Mouse (Mus musculus) liver, embryonic 11.5 days (tissue): ENCODE data around the gene Atp6v0a4. TPM values are rescaled to one million over a fixed set of nuclear protein-coding genes. Genes with fewer than 3 reads are reported as not detected.

Experiments used
- ATAC-seq: fragments of 200-750 bp; cut with Nextera tagmentation; replicated peaks from 2 replicates; pipeline ENCODE4 v1.8.0; 2017; ENCODE audit warnings: moderate number of reproducible peaks, mild to moderate bottlenecking, moderate TSS enrichment, moderate library complexity; ENCODE audit not compliant: low FRiP score
- DNase-seq: peaks from one replicate; pipeline ENCODE4 v3.0.0-alpha.2; 2017; ENCODE audit warnings: low spot score
- H3K27ac ChIP-seq: fragments of 300-500 bp; sonication (generic); 2 replicates; pipeline ENCODE4 v1.5.1; 2014; ENCODE audit warnings: mild to moderate bottlenecking, low read depth, low read length, control low read depth
- H3K27me3 ChIP-seq: fragments of 300-500 bp; sonication (generic); replicated peaks from 2 replicates; pipeline ENCODE4 v1.6.1; 2014; ENCODE audit warnings: low read length, mixed read lengths; ENCODE audit not compliant: control insufficient read depth, insufficient read depth
- H3K36me3 ChIP-seq: fragments of 300-500 bp; sonication (generic); 2 replicates; pipeline ENCODE4 v1.6.1; 2014; ENCODE audit warnings: mild to moderate bottlenecking, low read length, moderate library complexity, mixed read lengths; ENCODE audit not compliant: control insufficient read depth, insufficient read depth
- H3K4me1 ChIP-seq: fragments of 300-500 bp; sonication (generic); replicated peaks from 2 replicates; pipeline ENCODE4 v1.6.1; 2014; ENCODE audit warnings: low read length, mixed read lengths; ENCODE audit not compliant: control insufficient read depth, insufficient read depth
- H3K4me2 ChIP-seq: fragments of 300-500 bp; sonication (generic); 2 replicates; pipeline ENCODE4 v1.6.1; 2014; ENCODE audit warnings: mild to moderate bottlenecking, control low read depth, moderate library complexity
- H3K4me3 ChIP-seq: fragments of 300-500 bp; sonication (generic); 2 replicates; pipeline ENCODE4 v1.5.1; 2014; ENCODE audit warnings: low read depth, low read length, control low read depth
- H3K9ac ChIP-seq: fragments of 300-500 bp; sonication (generic); 2 replicates; pipeline ENCODE4 v1.6.1; 2014; ENCODE audit warnings: low read depth, low read length, control low read depth
- H3K9me3 ChIP-seq: fragments of 300-500 bp; sonication (generic); 2 replicates; pipeline ENCODE4 v1.6.1; 2016; ENCODE audit warnings: low read length, inconsistent platforms, mixed read lengths; ENCODE audit not compliant: control insufficient read depth
- WGBS: fragments of 180-500 bp; shearing (Covaris S2); extraction: QIAGEN DNeasy Blood & Tissue Kit; methylation state at CpG from one replicate; pipeline ENCODE4 v1.1.7; 2014; 5-methylcytosine and 5-hydroxymethylcytosine counted together
- polyA plus RNA-seq: library from polyadenylated mRNA; unstranded; fragments of >200 nt; fragmentation: Nextera tagmentation; extraction: Ambion mirVana; gene quantifications from 2 replicates; pipeline ENCODE4 v1.2.1, GENCODE M21; 2014

Atp6v0a4 gene
- polyA plus RNA-seq, 1 experiment from 2014 or later: 0.29 TPM

DNA sequence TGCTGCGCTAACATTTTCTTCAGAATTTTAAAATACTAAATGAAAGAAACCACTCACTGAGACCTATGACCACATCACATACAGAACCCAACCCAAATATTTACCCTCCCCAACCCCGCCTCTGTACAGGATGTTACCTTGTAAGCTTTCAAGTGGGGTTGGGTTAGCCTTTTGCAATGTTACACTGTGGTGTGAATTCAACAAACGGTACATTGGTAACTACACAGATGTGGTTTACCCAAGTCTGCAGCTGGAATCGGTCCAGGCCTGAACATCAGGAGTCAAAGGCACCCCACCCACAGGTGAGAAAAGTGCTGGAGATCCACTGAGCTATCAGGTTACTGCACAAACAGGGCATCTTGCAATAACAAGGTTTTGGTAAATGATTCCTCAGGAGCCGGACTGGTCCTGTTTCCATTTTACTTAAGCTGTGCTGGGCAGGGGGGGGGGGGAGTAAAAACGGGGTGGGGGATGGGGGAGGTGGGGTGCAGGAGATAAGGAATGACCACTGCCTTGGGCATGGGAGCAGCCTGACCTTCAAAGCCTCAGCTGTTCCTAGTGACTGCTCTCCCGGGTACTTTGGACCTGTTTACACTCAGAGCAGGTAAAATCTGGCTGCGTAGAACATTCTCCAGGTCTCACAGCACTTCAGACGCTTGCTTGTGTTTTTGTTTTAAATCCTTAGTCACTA lies 3.6 kb downstream of the Atp6v0a4 start:
- 60% methylated on average over 9 of the region's 9 CpGs for WGBS
- peak; percentile 58 for ATAC-seq
- no peaks in the 10 kb centered on the region for H3K27me3 ChIP-seq
- no peak overlapping the region for H3K4me3 ChIP-seq
- no peaks in the 10 kb centered on the region for H3K36me3 ChIP-seq
- H3K27ac ChIP-seq: no peak overlapping the region
- no peak for DNase-seq
- H3K4me2 ChIP-seq: no peak overlapping the region
- no peaks in the 10 kb centered on the region for H3K9me3 ChIP-seq
- H3K9ac ChIP-seq: no peak overlapping the region
- no peaks in the 10 kb centered on the region for H3K4me1 ChIP-seq

DNA sequence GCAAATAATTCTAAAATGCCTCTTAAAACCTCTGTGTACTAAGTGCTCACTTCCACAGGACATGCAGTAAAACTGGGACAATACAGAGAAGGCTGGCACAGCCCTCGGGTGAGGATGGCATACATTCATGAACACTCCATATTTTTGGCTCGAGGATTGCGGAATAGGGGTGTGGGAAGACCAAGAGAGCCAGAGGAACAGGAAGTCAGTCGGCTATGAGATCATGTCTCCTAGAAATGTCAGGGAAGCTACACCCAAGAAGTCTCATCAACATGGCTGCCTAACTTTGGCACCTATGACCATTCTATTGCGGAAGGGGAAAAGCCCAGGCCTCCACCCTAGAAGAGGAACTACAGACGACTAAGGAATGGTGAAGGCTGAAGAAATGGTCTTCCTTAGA lies 6.0 kb downstream of the Atp6v0a4 start:
- no peak for DNase-seq
- WGBS: 86% methylated on average over 6 of the region's 6 CpGs
- Histone ChIP-seq H3K4me2 (no peak overlapping the region), H3K4me1 (no peaks in the 10 kb centered on the region), H3K4me3 (no peak overlapping the region), H3K36me3 (no peaks in the 10 kb centered on the region), H3K27me3 (no peaks in the 10 kb centered on the region), H3K9ac (no peak overlapping the region), H3K27ac (no peak overlapping the region), H3K9me3 (no peaks in the 10 kb centered on the region)
- ATAC-seq: no peak

DNA sequence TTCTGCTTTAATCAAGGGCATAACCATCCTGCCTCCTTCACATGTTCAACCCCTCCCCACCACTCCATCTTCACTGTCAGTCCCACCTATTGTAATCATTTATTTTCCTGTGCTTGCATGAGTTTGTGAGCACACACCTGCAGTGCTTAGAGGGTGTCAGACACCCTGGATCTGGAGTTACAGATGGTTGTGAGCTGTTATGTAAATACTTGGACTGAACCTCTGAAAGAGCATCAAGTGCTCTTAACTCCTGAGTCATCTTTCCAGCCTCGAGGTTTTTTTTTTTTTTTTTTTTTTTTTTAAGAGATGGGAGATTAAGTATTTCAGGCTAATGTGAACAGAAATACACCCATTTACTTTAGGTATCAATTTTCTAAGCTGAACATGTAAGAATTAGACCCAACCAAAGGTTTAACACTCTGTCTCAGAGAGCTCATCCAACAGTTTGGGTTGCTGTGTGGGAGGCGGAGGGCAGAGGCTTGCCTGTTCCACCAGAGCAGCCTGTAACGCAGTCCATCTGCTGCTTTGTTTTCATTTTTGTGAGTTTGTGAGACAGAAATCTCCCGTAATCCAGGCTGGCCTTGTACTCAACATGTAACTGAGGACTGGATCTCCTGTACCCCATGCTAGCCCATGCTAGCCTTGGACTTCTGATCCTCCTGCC lies 8.1 kb downstream of the Atp6v0a4 start:
- Histone ChIP-seq H3K4me3 (no peak overlapping the region), H3K9ac (no peak overlapping the region), H3K9me3 (no peaks in the 10 kb centered on the region), H3K4me1 (no peaks in the 10 kb centered on the region), H3K4me2 (no peak overlapping the region), H3K27me3 (no peaks in the 10 kb centered on the region), H3K36me3 (no peaks in the 10 kb centered on the region), H3K27ac (no peak overlapping the region)
- ATAC-seq: no peak
- no peak for DNase-seq
- WGBS: 63% methylated on average over 4 of the region's 4 CpGs

- Histone ChIP-seq H3K9me3 (no peaks in the 10 kb centered on the region), H3K4me2 (no peak overlapping the region), H3K36me3 (no peaks in the 10 kb centered on the region), H3K27me3 (0 out of 2 replicates have a peak, but pooled peaks cover 5% of the 10 kb centered on the region), H3K4me3 (no peak overlapping the region), H3K9ac (no peak overlapping the region), H3K27ac (no peak overlapping the region), H3K4me1 (no peaks in the 10 kb centered on the region; the same call in 1 of the 2 replicates)
- WGBS: 71% methylated on average over 9 of the region's 9 CpGs
- DNase-seq (no peak), ATAC-seq (no peak)
These were observed 13.5 kb downstream of the Atp6v0a4 start for GRCm38 (mm10) chr6:38110859-38111258.

- Histone ChIP-seq H3K4me3 (no peak overlapping the region), H3K4me1 (no peaks in the 10 kb centered on the region; the same call in 1 of the 2 replicates), H3K9ac (no peak overlapping the region), H3K27me3 (0 out of 2 replicates have a peak, but pooled peaks cover 5% of the 10 kb centered on the region), H3K36me3 (no peaks in the 10 kb centered on the region), H3K4me2 (no peak overlapping the region), H3K9me3 (no peaks in the 10 kb centered on the region), H3K27ac (no peak overlapping the region)
- ATAC-seq (no peak), DNase-seq (no peak)
- WGBS: 17% methylated on average over 9 of the region's 9 CpGs
These were observed 14.5 kb downstream of the Atp6v0a4 start for GRCm38 (mm10) chr6:38109871-38110270.

- no peaks in the 10 kb centered on the region for H3K9me3 ChIP-seq
- H3K36me3 ChIP-seq: no peaks in the 10 kb centered on the region
- DNase-seq (no peak), ATAC-seq (no peak)
- H3K9ac ChIP-seq: no peak within 1 kb of the TSS
- 27% methylated on average over 9 of the region's 9 CpGs for WGBS
- no peaks in the 10 kb centered on the region; the same call in 1 of the 2 replicates for H3K4me1 ChIP-seq
- no peak within 1 kb of the TSS for H3K27ac ChIP-seq
- H3K4me3 ChIP-seq: no peak within 1 kb of the TSS
- H3K27me3 ChIP-seq: 0 out of 2 replicates have a peak, but pooled peaks cover 5% of the 10 kb centered on the region
- no peak within 1 kb of the TSS for H3K4me2 ChIP-seq
These were observed 15.1 kb downstream of the Atp6v0a4 start, which contains the start of gene Tmem213 for GRCm38 (mm10) chr6:38109160-38109795. Gene Tmem213 (plus strand): TSS chr6:38109255.

GRCm38 (mm10) chr6:38108449-38108848 lies 15.9 kb downstream of the Atp6v0a4 start:
- no peaks in the 10 kb centered on the region for H3K9me3 ChIP-seq
- ATAC-seq (no peak), DNase-seq (no peak)
- H3K4me3 ChIP-seq: no peak overlapping the region
- H3K4me2 ChIP-seq: no peak overlapping the region
- no peak overlapping the region for H3K9ac ChIP-seq
- WGBS: 94% methylated on average over 5 of the region's 5 CpGs
- no peak overlapping the region for H3K27ac ChIP-seq
- peaks cover 3% of the 10 kb centered on the region; the same call in 1 of the 2 replicates for H3K4me1 ChIP-seq
- 0 out of 2 replicates have a peak, but pooled peaks cover 5% of the 10 kb centered on the region for H3K27me3 ChIP-seq
- H3K36me3 ChIP-seq: no peaks in the 10 kb centered on the region

DNA sequence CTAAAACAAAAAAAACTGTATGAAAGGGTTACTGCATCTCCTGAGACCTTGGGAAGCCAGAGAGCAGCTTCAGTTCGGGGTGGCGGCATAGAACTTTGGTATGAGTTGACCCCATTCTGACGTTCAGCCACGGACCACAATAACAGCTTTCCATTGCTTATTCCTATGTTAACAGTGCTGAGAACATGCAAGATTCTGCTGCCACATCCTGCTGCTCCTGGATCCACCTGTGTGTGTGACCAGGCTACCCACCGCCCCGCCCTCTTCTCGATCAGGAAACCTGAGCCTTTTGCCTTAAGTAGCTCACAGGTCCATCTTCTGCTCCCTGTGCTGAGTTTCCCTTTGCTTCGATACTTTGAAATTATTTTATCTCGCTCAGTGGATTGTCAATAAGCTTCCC lies 18.5 kb downstream of the Atp6v0a4 start:
- 86% methylated on average over 9 of the region's 9 CpGs for WGBS
- Histone ChIP-seq H3K27ac (no peak overlapping the region), H3K27me3 (0 out of 2 replicates have a peak, but pooled peaks cover 5% of the 10 kb centered on the region), H3K36me3 (no peaks in the 10 kb centered on the region), H3K4me1 (peaks cover 3% of the 10 kb centered on the region; the same call in 1 of the 2 replicates), H3K9me3 (no peaks in the 10 kb centered on the region), H3K9ac (no peak overlapping the region), H3K4me2 (no peak overlapping the region), H3K4me3 (no peak overlapping the region)
- no peak for ATAC-seq
- no peak for DNase-seq
